Mouse (Mus musculus): ENCODE measurements at regions not wholly inside any gene's neighbourhood (a gene's known extent, or its start where the extent isn't known, plus 50 kb on each side); places are given as distances from the start of the nearest gene placed in this dataset.

GRCm38 (mm10) chr3:155824863-155825262 is 731.6 kb downstream of the Lrriq3 start:
- Histone ChIP-seq H3K4me3 (ENCODE audit: low read depth, low read length) (no peak overlapping the region), H3K9ac (replicated peaks) (no peak overlapping the region), H3K4me1 (ENCODE audit: insufficient read depth) (no peaks in the 10 kb centered on the region), H3K27me3 (ENCODE audit: insufficient read depth, low read length) (no peaks in the 10 kb centered on the region), H3K27ac (ENCODE audit: low read depth) (no peak overlapping the region), H3K4me2 (ENCODE audit: low read depth, low read length) (no peak overlapping the region), H3K36me3 (replicated peaks; ENCODE audit: insufficient read depth, low read length) (no peaks in the 10 kb centered on the region), H3K9me3 (ENCODE audit: low read length) (no peaks in the 10 kb centered on the region)
- TF ChIP-seq CTCF (IDR thresholded peaks at IDR 0.05; ENCODE audit: low read depth), result no peak
- no peak for TF ChIP-seq EP300 (IDR thresholded peaks at IDR 0.05; ENCODE audit: low read depth)
- ATAC-seq (no peak), DNase-seq (no peak)
- WGBS (ENCODE audit: insufficient replicate concordance), result 78% methylated on average over 2 of the region's 2 CpGs

GRCm38 (mm10) chr3:155866286-155866685 is 695.3 kb upstream of the Negr1 start:
- H3K9me3 ChIP-seq (ENCODE audit: low read length), result no peaks in the 10 kb centered on the region
- H3K27ac ChIP-seq (ENCODE audit: low read depth), result no peak overlapping the region
- H3K4me1 ChIP-seq (ENCODE audit: insufficient read depth), result no peaks in the 10 kb centered on the region
- no peak overlapping the region for H3K4me2 ChIP-seq (ENCODE audit: low read depth, low read length)
- ATAC-seq (no peak), DNase-seq (no peak)
- no peaks in the 10 kb centered on the region for H3K27me3 ChIP-seq (ENCODE audit: insufficient read depth, low read length)
- H3K9ac ChIP-seq (replicated peaks), result no peak overlapping the region
- no peak overlapping the region for H3K4me3 ChIP-seq (ENCODE audit: low read depth, low read length)
- H3K36me3 ChIP-seq (replicated peaks; ENCODE audit: insufficient read depth, low read length), result no peaks in the 10 kb centered on the region
- TF ChIP-seq EP300 (IDR thresholded peaks at IDR 0.05; ENCODE audit: low read depth), result no peak
- no peak for TF ChIP-seq CTCF (IDR thresholded peaks at IDR 0.05; ENCODE audit: low read depth)

- Histone ChIP-seq H3K4me2 (ENCODE audit: low read depth, low read length) (no peak overlapping the region), H3K36me3 (replicated peaks; ENCODE audit: insufficient read depth, low read length) (no peaks in the 10 kb centered on the region), H3K4me3 (ENCODE audit: low read depth, low read length) (no peak overlapping the region), H3K9ac (replicated peaks) (no peak overlapping the region), H3K27me3 (ENCODE audit: insufficient read depth, low read length) (no peaks in the 10 kb centered on the region), H3K27ac (ENCODE audit: low read depth) (no peak overlapping the region), H3K9me3 (ENCODE audit: low read length) (no peaks in the 10 kb centered on the region), H3K4me1 (ENCODE audit: insufficient read depth) (no peaks in the 10 kb centered on the region)
- no peak for TF ChIP-seq CTCF (IDR thresholded peaks at IDR 0.05; ENCODE audit: low read depth)
- no peak for TF ChIP-seq EP300 (IDR thresholded peaks at IDR 0.05; ENCODE audit: low read depth)
- ATAC-seq, result no peak
- 83% methylated on average over 3 of the region's 3 CpGs for WGBS (ENCODE audit: insufficient replicate concordance)
- DNase-seq, result no peak
These were observed 685.9 kb upstream of the Negr1 start for GRCm38 (mm10) chr3:155875696-155876095.

- WGBS (ENCODE audit: insufficient replicate concordance), result 71% methylated on average over 2 of the region's 2 CpGs
- H3K4me3 ChIP-seq (ENCODE audit: low read depth, low read length), result no peak overlapping the region
- no peak overlapping the region for H3K4me2 ChIP-seq (ENCODE audit: low read depth, low read length)
- H3K4me1 ChIP-seq (ENCODE audit: insufficient read depth), result no peaks in the 10 kb centered on the region
- no peak for DNase-seq
- no peak overlapping the region for H3K9ac ChIP-seq (replicated peaks)
- H3K36me3 ChIP-seq (replicated peaks; ENCODE audit: insufficient read depth, low read length), result no peaks in the 10 kb centered on the region
- no peaks in the 10 kb centered on the region for H3K9me3 ChIP-seq (ENCODE audit: low read length)
- TF ChIP-seq EP300 (IDR thresholded peaks at IDR 0.05; ENCODE audit: low read depth), result no peak
- no peak for TF ChIP-seq CTCF (IDR thresholded peaks at IDR 0.05; ENCODE audit: low read depth)
- no peaks in the 10 kb centered on the region for H3K27me3 ChIP-seq (ENCODE audit: insufficient read depth, low read length)
- ATAC-seq, result no peak
- no peak overlapping the region for H3K27ac ChIP-seq (ENCODE audit: low read depth)
These were observed 683.2 kb upstream of the Negr1 start for GRCm38 (mm10) chr3:155878401-155878800.

GRCm38 (mm10) chr3:155880722-155881121 is 680.9 kb upstream of the Negr1 start:
- DNase-seq (no peak), ATAC-seq (no peak)
- H3K4me1 ChIP-seq (ENCODE audit: insufficient read depth), result no peaks in the 10 kb centered on the region
- 70% methylated on average over 4 of the region's 4 CpGs for WGBS (ENCODE audit: insufficient replicate concordance)
- H3K36me3 ChIP-seq (replicated peaks; ENCODE audit: insufficient read depth, low read length), result no peaks in the 10 kb centered on the region
- H3K27ac ChIP-seq (ENCODE audit: low read depth), result no peak overlapping the region
- no peaks in the 10 kb centered on the region for H3K27me3 ChIP-seq (ENCODE audit: insufficient read depth, low read length)
- no peak overlapping the region for H3K4me3 ChIP-seq (ENCODE audit: low read depth, low read length)
- TF ChIP-seq CTCF (IDR thresholded peaks at IDR 0.05; ENCODE audit: low read depth) (no peak), EP300 (IDR thresholded peaks at IDR 0.05; ENCODE audit: low read depth) (no peak)
- no peaks in the 10 kb centered on the region for H3K9me3 ChIP-seq (ENCODE audit: low read length)
- H3K4me2 ChIP-seq (ENCODE audit: low read depth, low read length), result no peak overlapping the region
- H3K9ac ChIP-seq (replicated peaks), result no peak overlapping the region

GRCm38 (mm10) chr3:155915981-155916380 is 645.6 kb upstream of the Negr1 start:
- Histone ChIP-seq H3K36me3 (replicated peaks; ENCODE audit: insufficient read depth, low read length) (no peaks in the 10 kb centered on the region), H3K4me3 (ENCODE audit: low read depth, low read length) (no peak overlapping the region), H3K9ac (replicated peaks) (no peak overlapping the region), H3K9me3 (ENCODE audit: low read length) (no peaks in the 10 kb centered on the region), H3K27ac (ENCODE audit: low read depth) (no peak overlapping the region), H3K27me3 (ENCODE audit: insufficient read depth, low read length) (no peaks in the 10 kb centered on the region), H3K4me2 (ENCODE audit: low read depth, low read length) (no peak overlapping the region), H3K4me1 (ENCODE audit: insufficient read depth) (no peaks in the 10 kb centered on the region)
- TF ChIP-seq EP300 (IDR thresholded peaks at IDR 0.05; ENCODE audit: low read depth) (no peak), CTCF (IDR thresholded peaks at IDR 0.05; ENCODE audit: low read depth) (no peak)
- 60% methylated on average over 6 of the region's 6 CpGs for WGBS (ENCODE audit: insufficient replicate concordance)
- ATAC-seq, result no peak
- DNase-seq, result no peak

- DNase-seq, result no peak
- H3K27me3 ChIP-seq (ENCODE audit: insufficient read depth, low read length), result no peaks in the 10 kb centered on the region
- no peak for TF ChIP-seq EP300 (IDR thresholded peaks at IDR 0.05; ENCODE audit: low read depth)
- no peak for TF ChIP-seq CTCF (IDR thresholded peaks at IDR 0.05; ENCODE audit: low read depth)
- no peak overlapping the region for H3K27ac ChIP-seq (ENCODE audit: low read depth)
- no peak overlapping the region for H3K4me2 ChIP-seq (ENCODE audit: low read depth, low read length)
- no peak overlapping the region for H3K4me3 ChIP-seq (ENCODE audit: low read depth, low read length)
- no peaks in the 10 kb centered on the region for H3K4me1 ChIP-seq (ENCODE audit: insufficient read depth)
- H3K9me3 ChIP-seq (ENCODE audit: low read length), result no peaks in the 10 kb centered on the region
- WGBS (ENCODE audit: insufficient replicate concordance), result 75% methylated on average over 2 of the region's 2 CpGs
- H3K9ac ChIP-seq (replicated peaks), result no peak overlapping the region
- H3K36me3 ChIP-seq (replicated peaks; ENCODE audit: insufficient read depth, low read length), result no peaks in the 10 kb centered on the region
- no peak for ATAC-seq
These were observed 618.7 kb upstream of the Negr1 start for GRCm38 (mm10) chr3:155942896-155943295.

All from liver, postnatal 0 days (tissue).